Mouse (Mus musculus): ENCODE data around the gene Prrg1. TPM values are rescaled to one million over a fixed set of nuclear protein-coding genes. Genes with fewer than 3 reads are reported as not detected.
A peak's percentile ranks its signal among the peaks of the same experiment; 100 is the strongest.
"Not testable (repeated sequence)": the region's sequence is repeated elsewhere in the genome, so short reads cannot be mapped to it uniquely, and the experiment has no call there.

The Prrg1 gene
- total and polyA plus RNA-seq, 2 experiments from 2014 or later: 3.4 to 3.5 TPM

- no peak overlapping the region for H3K4me2 ChIP-seq (ENCODE audit: low read depth, low read length)
Measured at GRCm38 (mm10) chrX:78482987-78483386, 100.7 kb downstream of the Prrg1 start.

GRCm38 (mm10) chrX:78479710-78480109 is 104.0 kb downstream of the Prrg1 start:
- no peaks in the 10 kb centered on the region for H3K9me3 ChIP-seq (replicated peaks; ENCODE audit: control insufficient read depth, low read length)
- WGBS: 54% methylated on average over 3 of the region's 3 CpGs
- H3K27me3 ChIP-seq (ENCODE audit: control insufficient read depth, insufficient read depth, low read length): no peaks in the 10 kb centered on the region
- no peak overlapping the region for H3K9ac ChIP-seq (replicated peaks; ENCODE audit: low read depth, low read length)
- no peak for DNase-seq (ENCODE audit: low spot score)
- H3K4me1 ChIP-seq (ENCODE audit: control insufficient read depth, insufficient read depth): no peaks in the 10 kb centered on the region
- ATAC-seq (ENCODE audit: insufficient read depth, low read depth): no peak
- no peaks in the 10 kb centered on the region for H3K36me3 ChIP-seq (replicated peaks; ENCODE audit: control insufficient read depth, insufficient read depth, low read length)
- H3K4me2 ChIP-seq (ENCODE audit: low read depth, low read length): no peak overlapping the region
- no peak overlapping the region for H3K27ac ChIP-seq (ENCODE audit: low read depth)
- no peak overlapping the region for H3K4me3 ChIP-seq (ENCODE audit: low read depth, low read length)
- TF ChIP-seq EP300 (IDR thresholded peaks at IDR 0.05; ENCODE audit: low read depth): no peak
- TF ChIP-seq CTCF (IDR thresholded peaks at IDR 0.05; ENCODE audit: low read depth): peak; percentile 10; the same call in 1 of the 2 replicates

More at GRCm38 (mm10) chrX:78482987-78483386, 100.7 kb downstream of the Prrg1 start:
- H3K4me3 ChIP-seq (ENCODE audit: low read depth, low read length): no peak overlapping the region
- ATAC-seq (ENCODE audit: insufficient read depth, low read depth) (no peak), DNase-seq (ENCODE audit: low spot score) (no peak)
- H3K27ac ChIP-seq (ENCODE audit: low read depth): no peak overlapping the region
- H3K36me3 ChIP-seq (replicated peaks; ENCODE audit: control insufficient read depth, insufficient read depth, low read length): no peaks in the 10 kb centered on the region
- WGBS: 86% methylated on average over 2 of the region's 2 CpGs
- no peaks in the 10 kb centered on the region for H3K27me3 ChIP-seq (ENCODE audit: control insufficient read depth, insufficient read depth, low read length)
- H3K4me1 ChIP-seq (ENCODE audit: control insufficient read depth, insufficient read depth): no peaks in the 10 kb centered on the region
- TF ChIP-seq EP300 (IDR thresholded peaks at IDR 0.05; ENCODE audit: low read depth) (no peak), CTCF (IDR thresholded peaks at IDR 0.05; ENCODE audit: low read depth) (no peak)
- H3K9ac ChIP-seq (replicated peaks; ENCODE audit: low read depth, low read length): no peak overlapping the region
- H3K9me3 ChIP-seq (replicated peaks; ENCODE audit: control insufficient read depth, low read length): no peaks in the 10 kb centered on the region

- Histone ChIP-seq H3K27ac (ENCODE audit: low read depth) (no peak overlapping the region), H3K36me3 (replicated peaks; ENCODE audit: control insufficient read depth, insufficient read depth, low read length) (no peaks in the 10 kb centered on the region), H3K27me3 (ENCODE audit: control insufficient read depth, insufficient read depth, low read length) (no peaks in the 10 kb centered on the region), H3K4me3 (ENCODE audit: low read depth, low read length) (no peak overlapping the region), H3K4me1 (ENCODE audit: control insufficient read depth, insufficient read depth) (no peaks in the 10 kb centered on the region), H3K9me3 (replicated peaks; ENCODE audit: control insufficient read depth, low read length) (no peaks in the 10 kb centered on the region), H3K9ac (replicated peaks; ENCODE audit: low read depth, low read length) (no peak overlapping the region), H3K4me2 (ENCODE audit: low read depth, low read length) (no peak overlapping the region)
- no peak for DNase-seq (ENCODE audit: low spot score)
- TF ChIP-seq CTCF (IDR thresholded peaks at IDR 0.05; ENCODE audit: low read depth) (no peak), EP300 (IDR thresholded peaks at IDR 0.05; ENCODE audit: low read depth) (no peak)
- 63% methylated on average over 6 of the region's 6 CpGs for WGBS
- ATAC-seq (ENCODE audit: insufficient read depth, low read depth): peak; percentile 44; the same call in 1 of the 2 replicates
Measured at GRCm38 (mm10) chrX:78434357-78434756, 149.3 kb downstream of the Prrg1 start.

GRCm38 (mm10) chrX:78403346-78403745 is 180.3 kb downstream of the Prrg1 start:
- DNase-seq (ENCODE audit: low spot score); H3K27ac ChIP-seq (ENCODE audit: low read depth); H3K36me3 ChIP-seq (replicated peaks; ENCODE audit: control insufficient read depth, insufficient read depth, low read length); H3K9me3 ChIP-seq (replicated peaks; ENCODE audit: control insufficient read depth, low read length); H3K4me1 ChIP-seq (ENCODE audit: control insufficient read depth, insufficient read depth); H3K9ac ChIP-seq (replicated peaks; ENCODE audit: low read depth, low read length); H3K27me3 ChIP-seq (ENCODE audit: control insufficient read depth, insufficient read depth, low read length); ATAC-seq (ENCODE audit: insufficient read depth, low read depth); H3K4me3 ChIP-seq (ENCODE audit: low read depth, low read length); H3K4me2 ChIP-seq (ENCODE audit: low read depth, low read length): not testable (repeated sequence)
- 54% methylated on average over 2 of the region's 2 CpGs for WGBS

Other genes with a start within 250 kb of the Prrg1 start
- not detected in 2 replicates for gene 4930480E11Rik, start 214.3 kb downstream of the Prrg1 start, total RNA-seq (2014; rRNA removed; ENCODE audit: low replicate concordance)
- gene 4930480E11Rik, start 214.3 kb downstream of the Prrg1 start, polyA plus RNA-seq (2015; fragmentation: Nextera tagmentation; extraction: Ambion mirVana): not detected in 2 replicates
- not detected in 2 replicates for gene Fam47c, start 153.9 kb upstream of the Prrg1 start, total RNA-seq (2014; rRNA removed; ENCODE audit: low replicate concordance)
- not detected in 2 replicates for gene Fam47c, start 153.9 kb upstream of the Prrg1 start, polyA plus RNA-seq (2015; fragmentation: Nextera tagmentation; extraction: Ambion mirVana)